Mouse (Mus musculus) ovary, postnatal 14 days (tissue): Measurements from ENCODE around the gene Gm10309.

Experiments used
- DNase-seq: peaks from one replicate; pipeline ENCODE4 v3.0.0; 2022; ENCODE audit warnings: low spot score

Gm10309 gene

DNA sequence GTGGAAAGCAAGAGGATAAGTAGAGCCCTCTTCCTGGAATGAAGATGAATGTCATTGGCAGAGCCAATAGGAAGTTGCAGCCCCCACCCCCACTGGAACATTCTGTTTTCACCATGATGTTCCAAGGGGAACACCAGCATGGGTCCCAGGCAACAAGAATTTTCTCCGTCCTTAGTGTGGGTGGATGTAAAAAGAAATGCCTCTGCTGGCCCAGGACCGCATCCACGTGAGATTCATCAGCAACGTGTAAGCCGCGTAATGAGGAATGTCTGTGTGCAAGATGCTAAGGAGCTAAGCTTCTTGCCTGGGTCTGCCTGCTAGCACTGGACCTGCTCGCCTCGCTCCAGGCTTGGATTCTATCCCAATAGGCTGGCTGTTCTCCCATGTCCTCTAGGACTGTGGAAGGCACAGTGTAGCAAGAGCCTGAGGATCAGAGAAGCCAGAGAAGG, at the start of gene Gm10309:
Gene Gm10309 (minus strand): TSS at position 50 of the 449 bp plus-strand sequence.
- no peak for DNase-seq

DNA sequence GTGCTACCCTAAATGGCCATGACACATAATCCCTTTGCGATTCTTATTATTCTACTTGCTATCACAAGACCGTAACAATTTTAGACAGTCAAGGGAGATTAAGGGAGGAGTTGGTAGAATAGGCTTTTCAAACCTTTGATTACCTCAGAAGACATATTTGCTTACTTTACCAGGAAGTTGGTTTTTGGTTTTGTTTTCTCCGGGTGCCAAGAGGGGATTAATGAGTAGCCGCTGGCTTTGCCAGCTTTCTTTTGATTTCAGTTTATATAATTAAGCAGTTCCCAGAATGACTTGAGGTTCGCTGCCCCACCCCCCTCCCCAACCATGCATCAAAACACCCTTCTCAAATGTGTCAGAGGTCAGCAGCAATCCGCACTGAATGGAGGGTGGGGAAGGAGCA, 47.0 kb upstream of the Gm10309 start:
- DNase-seq = no peak

DNA sequence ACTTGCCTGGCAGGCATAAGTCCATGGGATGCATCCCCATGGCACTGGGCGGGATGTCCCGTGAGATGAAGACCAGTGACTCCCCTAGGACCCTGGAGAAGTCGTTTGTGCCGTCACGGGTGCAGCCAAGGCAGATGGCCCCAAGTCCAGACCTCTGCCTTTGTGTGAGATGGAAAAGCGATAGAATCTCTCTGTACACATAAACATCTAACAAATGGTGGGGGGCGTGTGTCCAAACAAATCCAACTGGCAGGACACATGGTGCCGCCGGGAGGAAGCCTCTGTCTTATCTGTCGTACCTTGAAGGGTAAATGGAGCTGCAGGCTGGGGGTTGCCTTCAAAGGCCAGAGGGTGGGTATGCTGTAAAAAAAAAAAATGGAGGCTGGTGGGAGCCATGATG, 46.5 kb upstream of the Gm10309 start:
- DNase-seq = no peak

DNA sequence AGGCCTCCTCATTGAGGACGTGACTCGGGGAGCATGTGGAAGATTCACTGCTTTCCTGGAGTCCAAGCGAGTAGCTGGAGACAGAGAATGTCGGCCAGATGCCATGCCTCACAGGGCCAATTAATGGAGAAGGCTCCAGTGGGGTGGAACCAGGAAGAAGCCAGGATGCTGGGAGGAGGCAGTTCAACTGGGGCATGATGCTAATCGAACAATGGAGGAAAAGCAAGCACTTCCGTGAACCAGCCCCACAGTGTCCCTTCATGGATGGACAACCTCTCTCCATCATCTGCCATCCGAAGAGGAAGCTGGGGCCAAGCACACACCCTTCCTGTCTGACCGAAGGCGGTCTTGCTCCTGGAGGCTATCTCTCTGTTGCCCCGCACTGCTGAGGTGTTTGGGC, 44.1 kb upstream of the Gm10309 start:
- DNase-seq = no peak

GRCm38 (mm10) chr17:86546529-86546928, 41.5 kb upstream of the Gm10309 start:
- no peak for DNase-seq

DNA sequence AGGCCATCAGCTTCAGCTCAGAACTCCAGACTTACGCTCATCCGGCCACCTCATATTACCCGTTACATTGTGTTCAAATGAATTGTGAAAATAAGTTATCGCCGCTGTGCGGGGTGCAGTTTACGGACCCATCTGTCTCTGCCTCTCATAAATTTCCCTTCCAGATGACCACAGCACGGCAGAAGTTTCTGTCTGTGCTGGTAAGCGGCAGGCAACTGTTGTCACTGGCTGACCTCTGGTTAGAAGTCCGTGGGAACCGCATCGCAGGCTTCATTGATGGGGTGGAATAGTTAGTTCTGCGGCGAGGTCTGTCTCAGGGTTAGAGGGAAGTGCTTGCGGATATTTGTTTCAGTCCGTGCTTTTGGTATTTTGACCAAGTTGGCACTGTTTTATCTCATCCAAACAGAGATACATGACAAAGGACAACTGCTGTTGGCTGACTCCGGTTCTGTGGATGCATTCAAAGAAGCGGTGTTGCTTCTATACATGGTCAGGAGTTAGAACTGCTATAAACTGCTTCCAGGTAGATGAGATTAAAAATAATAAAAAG, 34.9 kb upstream of the Gm10309 start:
- DNase-seq = no peak

- peak; percentile 77 for DNase-seq
Observed at GRCm38 (mm10) chr17:86535827-86536656, 31.0 kb upstream of the Gm10309 start.

- DNase-seq = no peak
Observed at GRCm38 (mm10) chr17:86535096-86535495, 30.1 kb upstream of the Gm10309 start.

DNA sequence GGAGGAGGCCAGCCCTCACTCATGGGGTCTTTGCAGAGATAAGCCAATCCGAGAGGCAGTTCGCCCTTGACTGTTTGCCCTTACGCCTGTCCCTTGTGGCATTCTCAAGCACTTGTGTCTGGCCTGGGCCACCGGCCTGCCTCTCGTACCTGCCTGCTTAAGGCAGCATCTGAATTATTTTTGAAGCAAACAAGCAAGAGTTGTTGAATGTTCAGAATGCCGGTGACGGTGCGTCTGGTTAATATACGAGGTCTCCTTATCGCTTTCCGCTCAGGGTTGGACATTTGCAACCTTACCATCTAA, 28.5 kb upstream of the Gm10309 start:
- no peak for DNase-seq

GRCm38 (mm10) chr17:86532783-86533548, 27.9 kb upstream of the Gm10309 start:
- DNase-seq = no peak

- DNase-seq = no peak
Observed at GRCm38 (mm10) chr17:86531231-86531630, 26.2 kb upstream of the Gm10309 start.

- no peak for DNase-seq
Observed at GRCm38 (mm10) chr17:86529411-86529810, 24.4 kb upstream of the Gm10309 start.

DNA sequence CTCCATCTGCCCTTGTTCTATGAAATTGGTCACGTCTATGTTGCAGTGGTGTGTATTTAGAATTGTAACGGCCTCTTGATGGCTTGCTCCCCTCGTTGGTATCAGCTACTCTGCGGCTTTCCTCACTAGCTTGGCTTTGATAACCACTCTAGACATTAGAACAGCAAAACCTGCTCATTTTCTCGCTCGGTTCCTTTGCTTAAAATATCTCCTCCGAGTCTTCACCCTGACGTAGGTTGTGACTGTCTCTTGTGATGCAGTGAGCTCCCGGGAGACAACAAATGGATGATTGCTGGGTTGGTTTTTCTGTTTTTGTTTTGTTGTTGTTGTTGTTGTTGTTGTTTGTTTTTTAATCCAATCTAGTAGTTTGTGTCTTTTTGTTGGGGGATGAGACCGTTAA, 24.0 kb upstream of the Gm10309 start:
- DNase-seq = no peak

DNA sequence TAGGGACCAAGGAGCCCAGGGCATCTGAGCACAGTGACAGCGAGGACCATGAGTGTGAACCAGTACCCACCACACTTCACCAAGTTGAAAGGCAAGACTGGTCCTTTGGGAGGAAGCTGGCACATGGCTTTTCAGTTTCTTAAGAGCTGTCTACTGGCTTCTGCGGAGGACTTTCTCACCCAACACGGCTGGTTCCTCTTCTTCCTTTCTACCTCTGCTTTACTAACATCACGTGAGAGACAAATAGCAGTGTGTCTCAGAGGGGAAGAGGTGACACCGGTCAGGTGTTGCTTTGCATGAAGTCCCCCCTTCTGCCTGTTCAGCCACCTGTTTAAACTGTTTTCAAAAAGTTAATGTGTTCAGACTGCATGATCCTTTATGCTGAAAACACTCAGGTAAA, 22.3 kb upstream of the Gm10309 start:
- no peak for DNase-seq

GRCm38 (mm10) chr17:86526016-86526415, 21.0 kb upstream of the Gm10309 start:
- no peak for DNase-seq

DNA sequence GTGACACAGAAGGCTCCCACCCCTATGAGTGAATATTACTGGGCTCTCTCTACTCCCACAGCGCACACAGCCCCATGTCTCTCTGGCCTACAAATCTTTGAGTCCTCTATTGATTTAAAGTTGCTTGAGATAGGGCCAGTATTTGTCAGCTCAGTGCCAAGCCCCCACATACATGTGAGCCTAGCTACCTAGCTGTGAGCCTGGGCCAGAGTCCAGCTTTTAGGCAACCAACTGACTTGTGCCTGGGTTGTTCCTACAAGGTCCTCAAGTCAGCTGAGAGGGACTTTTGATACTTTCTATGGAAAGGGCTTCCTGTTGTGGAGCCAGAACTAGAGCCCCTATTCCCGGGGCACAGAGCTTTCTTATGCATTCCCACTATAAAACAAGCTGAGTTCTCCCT, 20.0 kb upstream of the Gm10309 start:
- DNase-seq = no peak

- DNase-seq = no peak
Observed at GRCm38 (mm10) chr17:86523843-86524242, 18.8 kb upstream of the Gm10309 start.

GRCm38 (mm10) chr17:86523374-86523773, 18.3 kb upstream of the Gm10309 start:
- DNase-seq = no peak

- DNase-seq = no peak
Observed at GRCm38 (mm10) chr17:86522649-86523048, 17.6 kb upstream of the Gm10309 start.

- DNase-seq = no peak
Observed at GRCm38 (mm10) chr17:86521252-86521651, 16.2 kb upstream of the Gm10309 start.

DNA sequence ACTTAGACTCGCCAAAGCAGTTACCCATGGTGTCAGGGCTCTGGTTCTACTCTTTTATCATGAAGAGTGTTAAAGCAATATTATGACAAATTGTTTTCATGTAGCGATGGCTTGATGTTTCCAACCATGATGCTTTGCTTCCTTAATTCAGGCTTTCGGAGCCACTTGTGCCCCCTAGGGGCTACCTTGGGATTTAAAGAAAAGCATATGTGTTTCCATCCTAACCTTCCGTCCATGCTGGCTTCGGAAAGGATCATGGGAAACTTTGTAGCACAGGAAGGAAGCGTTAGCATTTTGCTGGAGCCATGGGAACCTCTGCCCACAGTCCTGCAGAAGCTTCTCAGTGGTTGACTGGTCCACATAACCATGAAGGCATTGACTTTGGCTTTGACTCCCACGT, 13.6 kb upstream of the Gm10309 start:
- DNase-seq = no peak

DNA sequence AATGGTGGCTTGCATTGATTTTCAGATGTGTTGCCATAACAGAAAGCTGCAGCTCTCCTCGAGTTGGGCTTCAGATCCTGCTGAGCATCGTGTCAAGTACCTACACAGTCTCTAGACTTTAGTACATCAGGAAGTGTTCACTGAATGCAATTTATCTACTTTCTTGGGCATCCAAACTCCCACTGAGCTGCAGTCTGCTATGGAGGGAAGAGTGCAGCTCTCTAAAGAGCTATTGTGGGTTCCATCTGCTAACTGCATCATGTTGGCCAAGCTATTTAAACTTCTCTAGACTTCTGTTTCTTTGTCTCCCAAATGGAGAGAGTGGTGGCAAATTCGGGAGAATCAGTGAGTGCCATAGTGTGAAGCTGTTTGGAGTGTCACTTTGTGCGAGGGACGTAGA, 11.6 kb upstream of the Gm10309 start:
- DNase-seq = no peak

DNA sequence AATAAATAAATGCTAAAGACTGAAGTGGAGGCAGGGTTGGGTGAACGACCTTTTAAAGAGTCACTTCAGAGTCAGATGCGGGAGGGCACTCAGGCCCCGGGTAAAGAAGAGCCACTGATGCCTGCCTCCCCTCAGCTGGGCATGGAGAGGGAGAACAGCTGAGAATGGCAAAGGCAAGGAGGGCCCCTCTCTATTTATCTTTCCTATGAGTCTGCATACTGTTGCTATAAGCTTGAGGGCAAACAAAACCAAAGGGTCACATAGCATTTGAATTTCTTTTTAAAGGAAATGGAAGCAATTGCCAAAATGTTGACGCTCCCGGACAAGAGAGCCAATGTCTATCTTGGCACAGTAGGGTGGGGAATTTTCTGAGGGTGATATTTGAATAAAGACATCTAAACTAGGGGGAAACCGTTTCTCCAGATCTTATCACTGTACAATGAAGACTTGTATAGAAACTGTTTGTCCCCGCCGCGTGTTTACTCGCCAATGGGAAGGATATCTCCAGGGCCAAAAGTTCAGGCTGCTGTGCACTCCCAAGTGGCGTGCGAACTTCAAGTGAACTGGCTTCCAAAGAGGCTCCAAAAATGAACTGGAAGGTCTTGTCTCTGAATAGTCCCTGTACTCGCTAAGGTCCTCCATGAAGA, 10.1 kb upstream of the Gm10309 start:
- no peak for DNase-seq
